Mouse (Mus musculus): ENCODE results near the gene Rbfox2. TPM values are rescaled to one million over a fixed set of nuclear protein-coding genes. Genes with fewer than 3 reads are reported as not detected.

Gene Rbfox2
- total and polyA plus RNA-seq, 3 experiments: 0.89 TPM; not detected in 2

DNA sequence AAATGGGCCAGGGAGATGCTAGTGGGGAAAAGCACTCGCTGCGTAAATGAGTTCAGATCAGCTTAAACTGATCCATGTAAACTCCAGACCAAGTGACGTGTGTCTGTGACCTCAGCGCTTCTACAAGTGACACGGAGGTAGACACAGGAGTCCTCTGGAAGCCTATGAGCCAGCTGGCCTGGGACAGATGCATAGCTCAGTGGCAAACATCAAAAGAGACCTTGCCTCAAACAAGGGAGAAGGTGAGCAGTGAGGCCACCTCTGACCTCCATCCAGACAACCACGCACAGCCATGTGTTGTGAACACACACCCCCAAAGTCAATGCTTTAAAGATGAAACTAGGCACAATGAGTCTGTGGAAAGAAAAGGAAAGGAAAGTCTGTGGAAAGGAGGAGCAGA is 164.5 kb downstream of the Rbfox2 start:
- TF ChIP-seq NRF1 (IDR thresholded peaks at IDR 0.05; ENCODE audit: low read depth, low read length): no peak
- TF ChIP-seq GABPA (IDR thresholded peaks at IDR 0.05; ENCODE audit: insufficient replicate concordance, low read depth, low read length): no peak
- no peak for TF ChIP-seq SMC3 (IDR thresholded peaks at IDR 0.05; ENCODE audit: low read depth, low read length)
- TF ChIP-seq MEF2A (IDR thresholded peaks at IDR 0.05; ENCODE audit: borderline replicate concordance, low read depth, low read length): no peak
- no peak for TF ChIP-seq ZNF384 (IDR thresholded peaks at IDR 0.05; ENCODE audit: low read depth, low read length)
- TF ChIP-seq MAZ (IDR thresholded peaks at IDR 0.05; ENCODE audit: low read depth, low read length): no peak
- TF ChIP-seq E2F4 (IDR thresholded peaks at IDR 0.05; ENCODE audit: insufficient replicate concordance, low read depth, low read length): no peak
- TF ChIP-seq USF1 (IDR thresholded peaks at IDR 0.05; ENCODE audit: low read depth, low read length): no peak
- no peak for TF ChIP-seq KAT2A (IDR thresholded peaks at IDR 0.05; ENCODE audit: insufficient replicate concordance, low read length)
- TF ChIP-seq IRF4 (IDR thresholded peaks at IDR 0.05; ENCODE audit: low read depth, low read length): no peak
- TF ChIP-seq CHD2 (IDR thresholded peaks at IDR 0.05; ENCODE audit: low read length): no peak
- no peak for TF ChIP-seq MXI1 (IDR thresholded peaks at IDR 0.05; ENCODE audit: low read depth, low read length)
- no peak for TF ChIP-seq MYC (IDR thresholded peaks at IDR 0.05; ENCODE audit: low read depth, low read length)
- no peak for TF ChIP-seq JUN (IDR thresholded peaks at IDR 0.05; ENCODE audit: insufficient read depth, low read depth, low read length)
- no peak for TF ChIP-seq MAFK (IDR thresholded peaks at IDR 0.05; ENCODE audit: insufficient replicate concordance, low read length)
- no peak for TF ChIP-seq ETS1 (conservative IDR thresholded peaks at IDR 0.05; ENCODE audit: low read depth, low read length)
- TF ChIP-seq POLR2AphosphoS2 (IDR thresholded peaks at IDR 0.05; ENCODE audit: low read depth, low read length): no peak
- TF ChIP-seq ZKSCAN1 (IDR thresholded peaks at IDR 0.05; ENCODE audit: borderline replicate concordance, low read depth, low read length): no peak
- H3K27me3 ChIP-seq (replicated peaks): peaks cover 94% of the 10 kb centered on the region
- in situ Hi-C loops (cut with MboI; ENCODE audit: low pct_ligation_motif_present, low pct_unique_long_range_greater_than_20kb, low sequenced_read_pairs): no loop called here
- no peaks in the 10 kb centered on the region for H3K36me3 ChIP-seq (replicated peaks in 1 of 2; ENCODE audit: control insufficient read depth in 1 of 2, insufficient read depth in 1 of 2, low read length in 1 of 2)
- no peaks in the 10 kb centered on the region for H3K79me2 ChIP-seq (replicated peaks; ENCODE audit: control insufficient read depth, extremely low read depth, insufficient read depth, poor library complexity, severe bottlenecking)
- no peak overlapping the region for H3K4me2 ChIP-seq (ENCODE audit: insufficient read depth, low read depth, poor library complexity, severe bottlenecking)
- DNase-seq (ENCODE audit: extremely low read depth): no peak
- no peaks in the 10 kb centered on the region for H3K9me3 ChIP-seq (replicated peaks; ENCODE audit: low read length)
- H3K9ac ChIP-seq (ENCODE audit: insufficient read depth, low read depth): no peak overlapping the region
- no peaks in the 10 kb centered on the region for H3K4me1 ChIP-seq (ENCODE audit: control insufficient read depth in 1 of 2, insufficient read depth in 2 of 2)
- no peak overlapping the region for H3K4me3 ChIP-seq (replicated peaks in 1 of 3; ENCODE audit: low read depth in 2 of 3, low read length in 2 of 3, poor library complexity in 1 of 3)
- no peak overlapping the region for H3K27ac ChIP-seq (ENCODE audit: insufficient read depth, low read depth)
- dilution Hi-C loops (cut with MboI; ENCODE audit: extremely low pct_ligation_motif_present, extremely low pct_unique_long_range_greater_than_20kb, low sequenced_read_pairs): no loop called here

DNA sequence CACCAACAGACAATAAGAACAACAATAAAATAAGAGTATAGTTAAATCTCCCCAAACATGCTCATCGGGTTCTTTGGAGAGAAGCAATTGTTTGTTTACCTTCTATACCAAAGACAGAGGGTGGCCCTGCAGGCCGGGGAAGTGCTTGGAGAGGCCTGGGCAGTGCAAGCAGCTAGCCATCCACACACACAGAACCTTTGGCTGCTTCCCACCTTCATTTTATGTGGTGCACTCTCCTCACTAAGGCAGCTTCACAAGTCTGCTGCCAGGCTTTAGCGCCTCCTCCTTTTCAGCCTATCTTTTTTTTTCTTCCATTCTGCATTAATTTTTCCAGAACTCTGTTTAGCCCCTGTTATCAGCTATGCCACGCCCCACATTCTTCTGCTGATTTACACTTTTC is 165.1 kb downstream of the Rbfox2 start:
- Histone ChIP-seq H3K27ac (ENCODE audit: insufficient read depth, low read depth) (no peak overlapping the region), H3K4me2 (ENCODE audit: insufficient read depth, low read depth, poor library complexity, severe bottlenecking) (no peak overlapping the region), H3K9ac (ENCODE audit: insufficient read depth, low read depth) (no peak overlapping the region), H3K27me3 (replicated peaks) (peaks cover 93% of the 10 kb centered on the region), H3K36me3 (replicated peaks in 1 of 2; ENCODE audit: control insufficient read depth in 1 of 2, insufficient read depth in 1 of 2, low read length in 1 of 2) (no peaks in the 10 kb centered on the region), H3K4me3 (replicated peaks in 1 of 3; ENCODE audit: low read depth in 2 of 3, low read length in 2 of 3, poor library complexity in 1 of 3) (no peak overlapping the region), H3K4me1 (ENCODE audit: control insufficient read depth in 1 of 2, insufficient read depth in 2 of 2) (no peaks in the 10 kb centered on the region), H3K79me2 (replicated peaks; ENCODE audit: control insufficient read depth, extremely low read depth, insufficient read depth, poor library complexity, severe bottlenecking) (no peaks in the 10 kb centered on the region), H3K9me3 (replicated peaks; ENCODE audit: low read length) (no peaks in the 10 kb centered on the region)
- TF ChIP-seq MXI1 (IDR thresholded peaks at IDR 0.05; ENCODE audit: low read depth, low read length) (no peak), GABPA (IDR thresholded peaks at IDR 0.05; ENCODE audit: insufficient replicate concordance, low read depth, low read length) (no peak), IRF4 (IDR thresholded peaks at IDR 0.05; ENCODE audit: low read depth, low read length) (no peak), SMC3 (IDR thresholded peaks at IDR 0.05; ENCODE audit: low read depth, low read length) (no peak), POLR2A (IDR thresholded peaks at IDR 0.05; ENCODE audit: low read depth, low read length) (no peak), NRF1 (IDR thresholded peaks at IDR 0.05; ENCODE audit: low read depth, low read length) (no peak), E2F4 (IDR thresholded peaks at IDR 0.05; ENCODE audit: insufficient replicate concordance, low read depth, low read length) (no peak)
- dilution Hi-C loops (cut with MboI; ENCODE audit: extremely low pct_ligation_motif_present, extremely low pct_unique_long_range_greater_than_20kb, low sequenced_read_pairs) (no loop called here), in situ Hi-C loops (cut with MboI; ENCODE audit: low pct_ligation_motif_present, low pct_unique_long_range_greater_than_20kb, low sequenced_read_pairs) (no loop called here)
- DNase-seq (ENCODE audit: extremely low read depth): no peak
